20 mouse cellular contexts compared by ENCODE assay signal in the genomic region with DNA sequence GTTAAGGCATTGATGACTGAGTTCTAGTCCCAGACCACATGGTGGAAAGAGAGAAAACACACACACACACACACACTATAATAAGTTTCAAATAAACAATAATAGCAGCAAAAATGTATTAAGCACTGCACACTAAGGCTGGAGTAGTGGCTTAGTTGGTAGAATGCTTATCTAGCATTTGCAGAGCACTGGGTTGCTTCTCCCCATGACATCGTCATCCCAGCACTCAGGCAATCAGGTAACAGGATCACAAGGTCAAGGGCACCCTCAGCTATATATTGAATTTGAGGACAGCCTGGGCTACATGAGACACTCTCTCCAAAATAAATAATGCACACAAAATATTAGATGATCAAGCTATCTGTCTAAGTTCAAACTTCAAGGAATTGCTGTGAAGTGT. TPM values are rescaled to one million over a fixed set of nuclear protein-coding genes. Genes with fewer than 3 reads are reported as not detected.
DNase-seq lines count a peak whose midpoint lies in the region; ATAC-seq and TF ChIP-seq lines count a peak whose summit lies in the region.
"Had no signal": no experiment of that assay in that cellular context is flagged by ENCODE, and none has a peak within 500 bp of the region (broad histone marks: within the 10 kb centered on the region; RNA-seq: fewer than 3 reads in every experiment).

No protein-coding gene starts in this region.

- H3K36me3 ChIP-seq in heart, embryonic 12.5 days = peaks cover 10% of the 10 kb centered on the region
- peaks cover 78% of the 10 kb centered on the region for H3K36me3 ChIP-seq in erythroblast, embryonic 14.5 days (ENCODE audit: control insufficient read depth)
- H3K36me3 ChIP-seq in liver, embryonic 15.5 days (replicated peaks) = peaks cover 51% of the 10 kb centered on the region
- H3K36me3 ChIP-seq: intestine, embryonic 15.5 days; lung, embryonic 15.5 days had no signal

- no peaks in the 10 kb centered on the region for H3K27me3 ChIP-seq in heart, embryonic 12.5 days (replicated peaks)
- no peaks in the 10 kb centered on the region; the same call in 1 of the 2 replicates for H3K27me3 ChIP-seq in erythroblast, embryonic 14.5 days (ENCODE audit: control insufficient read depth)
- H3K27me3 ChIP-seq in liver, embryonic 15.5 days = no peaks in the 10 kb centered on the region
- H3K27me3 ChIP-seq: CH12.LX; hindbrain, embryonic 15.5 days; intestine, embryonic 15.5 days; kidney, embryonic 15.5 days; limb, embryonic 12.5 days; lung, embryonic 15.5 days; midbrain, embryonic 13.5 days had no signal

- no peak for TF ChIP-seq POLR2A in bone marrow, adult 2 months (IDR thresholded peaks at IDR 0.05; ENCODE audit: borderline replicate concordance, control insufficient read depth, low read depth, low read length)

- peak overlapping the region; percentile 59; the same call in 1 of the 2 replicates for H3K27ac ChIP-seq in heart, embryonic 12.5 days (ENCODE audit: poor library complexity, severe bottlenecking)
- peak overlapping the region; percentile 62 for H3K27ac ChIP-seq in bone marrow, adult 2 months (ENCODE audit: control insufficient read depth, insufficient read depth, low read depth, low read length, poor library complexity)
- peak overlapping the region; percentile 94 for H3K27ac ChIP-seq in liver, embryonic 15.5 days (replicated peaks)
- H3K27ac ChIP-seq: hindbrain, embryonic 15.5 days; intestine, embryonic 15.5 days; kidney, embryonic 15.5 days; limb, embryonic 12.5 days; lung, embryonic 15.5 days; macrophage; midbrain, embryonic 13.5 days had no signal

- TF ChIP-seq CTCF in bone marrow, adult 2 months (IDR thresholded peaks at IDR 0.05; ENCODE audit: control insufficient read depth, insufficient read depth, low read length) = no peak

- H3K4me1 ChIP-seq in heart, embryonic 12.5 days (replicated peaks) = peaks cover 12% of the 10 kb centered on the region; the same call in 1 of the 2 replicates
- no peaks in the 10 kb centered on the region; the same call in 1 of the 2 replicates for H3K4me1 ChIP-seq in bone marrow, adult 2 months (ENCODE audit: control insufficient read depth, insufficient read depth, low read length)
- peaks cover 83% of the 10 kb centered on the region for H3K4me1 ChIP-seq in erythroblast, embryonic 14.5 days (ENCODE audit: control insufficient read depth)
- H3K4me1 ChIP-seq in liver, embryonic 15.5 days (replicated peaks) = peaks cover 73% of the 10 kb centered on the region
- H3K4me1 ChIP-seq: intestine, embryonic 15.5 days had no signal

- H3K9ac ChIP-seq in heart, embryonic 12.5 days = no peak overlapping the region; the same call in 1 of the 2 replicates
- peak overlapping the region; percentile 50 for H3K9ac ChIP-seq in liver, embryonic 15.5 days
- H3K9ac ChIP-seq: hindbrain, embryonic 15.5 days; intestine, embryonic 15.5 days; kidney, embryonic 15.5 days; limb, embryonic 12.5 days; lung, embryonic 15.5 days; midbrain, embryonic 13.5 days had no signal

- H3K9me3 ChIP-seq in heart, embryonic 12.5 days (replicated peaks) = 0 out of 2 replicates have a peak, but pooled peaks cover 5% of the 10 kb centered on the region
- peaks cover 15% of the 10 kb centered on the region for H3K9me3 ChIP-seq in erythroblast, embryonic 14.5 days (ENCODE audit: control insufficient read depth, low read length)
- H3K9me3 ChIP-seq in liver, embryonic 15.5 days (replicated peaks) = 0 out of 2 replicates have a peak, but pooled peaks cover 6% of the 10 kb centered on the region
- H3K9me3 ChIP-seq: hindbrain, embryonic 15.5 days; intestine, embryonic 15.5 days; kidney, embryonic 15.5 days; lung, embryonic 15.5 days; midbrain, embryonic 13.5 days had no signal

- H3K4me2 ChIP-seq in heart, embryonic 12.5 days = peak overlapping the region; percentile 36; the same call in 1 of the 2 replicates
- H3K4me2 ChIP-seq in liver, embryonic 15.5 days = peak overlapping the region; percentile 73
- H3K4me2 ChIP-seq: hindbrain, embryonic 15.5 days; intestine, embryonic 15.5 days; kidney, embryonic 15.5 days; limb, embryonic 12.5 days; lung, embryonic 15.5 days; midbrain, embryonic 13.5 days had no signal

- WGBS in heart, embryonic 12.5 days = 43% methylated on average over 1 of the region's 1 CpGs
- 68% methylated on average over 1 of the region's 1 CpGs for WGBS in bone marrow, adult 2 months
- 24% methylated on average over 1 of the region's 1 CpGs for WGBS in liver, embryonic 15.5 days (ENCODE audit: insufficient replicate concordance)

- DNase-seq in heart, postnatal 4 days = no peak
- DNase-seq in layer of hippocampus, adult 11-12 months (ENCODE audit: low spot score) = no peak
- DNase-seq in frontal cortex, postnatal 36 days (ENCODE audit: low spot score in 2 of 2) = no peak
- DNase-seq: adrenal gland, postnatal 36 days; cerebellum, adult 9-10 months; spleen, adult 18-20 months; thymus, adult 2 months had no signal

- no peak overlapping the region for H3K4me3 ChIP-seq in heart, embryonic 12.5 days
- H3K4me3 ChIP-seq in bone marrow, adult 2 months (replicated peaks; ENCODE audit: control insufficient read depth, low read depth, low read length) = no peak overlapping the region
- H3K4me3 ChIP-seq in erythroblast, embryonic 14.5 days (replicated peaks) = peak overlapping the region; percentile 67
- peak overlapping the region; percentile 60 for H3K4me3 ChIP-seq in liver, embryonic 15.5 days (replicated peaks)
- H3K4me3 ChIP-seq: hindbrain, embryonic 15.5 days; intestine, embryonic 15.5 days; kidney, embryonic 15.5 days; limb, embryonic 12.5 days; lung, embryonic 15.5 days; midbrain, embryonic 13.5 days had no signal

- ATAC-seq in heart, embryonic 12.5 days (ENCODE audit: insufficient number of reproducible peaks, low FRiP score) = peak; percentile 59
- peak; percentile 60 for ATAC-seq in liver, embryonic 15.5 days (ENCODE audit: insufficient read depth)
- ATAC-seq: forebrain, embryonic 16.5 days; intestine, embryonic 15.5 days; midbrain, embryonic 13.5 days had no signal

RNA-seq across cellular contexts. Expression of a gene that starts 3.7 kb away (rescaled TPM):
- polyA plus RNA-seq in heart, embryonic 12.5 days (2016; fragmentation: Nextera tagmentation; extraction: Ambion mirVana) = 76.5 and 79.5 TPM in 2 replicates
- 10 to 100 TPM; 84.4 to 96.9 TPM for total RNA-seq in heart, postnatal 4 days (2021)
- polyA plus RNA-seq in bone marrow, adult 2 months (2011; ENCODE audit: insufficient read depth, insufficient read length, low replicate concordance, missing spikeins) = 227 and 290 TPM in 2 replicates
- 80.5 and 112 TPM in 2 replicates for polyA plus RNA-seq in erythroblast, embryonic 14.5 days (2012)
- polyA plus RNA-seq in liver, embryonic 15.5 days (2015; fragmentation: Nextera tagmentation; extraction: Ambion mirVana) = 274 and 311 TPM in 2 replicates

RNA-seq across cellular contexts. Expression of a gene that starts 28.1 kb away (rescaled TPM):
- 257 and 259 TPM in 2 replicates for polyA plus RNA-seq in heart, embryonic 12.5 days (2016; fragmentation: Nextera tagmentation; extraction: Ambion mirVana)
- 100 to 1,000 TPM; 154 to 180 TPM for total RNA-seq in heart, postnatal 4 days (2021)
- polyA plus RNA-seq in bone marrow, adult 2 months (2011; ENCODE audit: insufficient read depth, insufficient read length, low replicate concordance, missing spikeins) = 839 and 1,378 TPM in 2 replicates
- 33.0 and 43.0 TPM in 2 replicates for polyA plus RNA-seq in erythroblast, embryonic 14.5 days (2012)
- 117 and 122 TPM in 2 replicates for polyA plus RNA-seq in liver, embryonic 15.5 days (2015; fragmentation: Nextera tagmentation; extraction: Ambion mirVana)

RNA-seq across cellular contexts. Expression of a gene that starts 45.6 kb away (rescaled TPM):
- 285 and 287 TPM in 2 replicates for polyA plus RNA-seq in heart, embryonic 12.5 days (2016; fragmentation: Nextera tagmentation; extraction: Ambion mirVana)
- total RNA-seq in heart, postnatal 4 days (2021) = 100 to 1,000 TPM; 333 to 343 TPM
- polyA plus RNA-seq in bone marrow, adult 2 months (2011; ENCODE audit: insufficient read depth, insufficient read length, low replicate concordance, missing spikeins) = 45.8 and 57.6 TPM in 2 replicates
- 26.5 and 41.4 TPM in 2 replicates for polyA plus RNA-seq in erythroblast, embryonic 14.5 days (2012)
- 111 and 116 TPM in 2 replicates for polyA plus RNA-seq in liver, embryonic 15.5 days (2015; fragmentation: Nextera tagmentation; extraction: Ambion mirVana)

Comparison
In these comparisons a context has a peak if more than half of its experiments do, and no peak if none do; other contexts are left out.
1. H3K4me3 ChIP-seq: peak in erythroblast, embryonic 14.5 days (single experiment) and liver, embryonic 15.5 days (single experiment); none in heart, embryonic 12.5 days (single experiment) and bone marrow, adult 2 months (single experiment).
2. Peak in every context shown above with its lines, with median percentiles within 50 percentile points of each other: H3K27ac ChIP-seq.